Mouse (Mus musculus) heart, adult 8-10 months (tissue): Measurements from ENCODE around the gene Slc32a1. TPM values are rescaled to one million over a fixed set of nuclear protein-coding genes. Genes with fewer than 3 reads are reported as not detected.

Experiments used
- DNase-seq: peaks from one replicate; pipeline ENCODE4 v3.0.0; 2022; ENCODE audit warnings: low spot score
- total RNA-seq, 4 experiments: library from RNA; stranded (reverse); gene quantifications; 2 replicates each; pipeline ENCODE4 v1.2.4; 2022

The Slc32a1 gene
- total RNA-seq, 4 experiments from 2014 or later: not detected

DNA sequence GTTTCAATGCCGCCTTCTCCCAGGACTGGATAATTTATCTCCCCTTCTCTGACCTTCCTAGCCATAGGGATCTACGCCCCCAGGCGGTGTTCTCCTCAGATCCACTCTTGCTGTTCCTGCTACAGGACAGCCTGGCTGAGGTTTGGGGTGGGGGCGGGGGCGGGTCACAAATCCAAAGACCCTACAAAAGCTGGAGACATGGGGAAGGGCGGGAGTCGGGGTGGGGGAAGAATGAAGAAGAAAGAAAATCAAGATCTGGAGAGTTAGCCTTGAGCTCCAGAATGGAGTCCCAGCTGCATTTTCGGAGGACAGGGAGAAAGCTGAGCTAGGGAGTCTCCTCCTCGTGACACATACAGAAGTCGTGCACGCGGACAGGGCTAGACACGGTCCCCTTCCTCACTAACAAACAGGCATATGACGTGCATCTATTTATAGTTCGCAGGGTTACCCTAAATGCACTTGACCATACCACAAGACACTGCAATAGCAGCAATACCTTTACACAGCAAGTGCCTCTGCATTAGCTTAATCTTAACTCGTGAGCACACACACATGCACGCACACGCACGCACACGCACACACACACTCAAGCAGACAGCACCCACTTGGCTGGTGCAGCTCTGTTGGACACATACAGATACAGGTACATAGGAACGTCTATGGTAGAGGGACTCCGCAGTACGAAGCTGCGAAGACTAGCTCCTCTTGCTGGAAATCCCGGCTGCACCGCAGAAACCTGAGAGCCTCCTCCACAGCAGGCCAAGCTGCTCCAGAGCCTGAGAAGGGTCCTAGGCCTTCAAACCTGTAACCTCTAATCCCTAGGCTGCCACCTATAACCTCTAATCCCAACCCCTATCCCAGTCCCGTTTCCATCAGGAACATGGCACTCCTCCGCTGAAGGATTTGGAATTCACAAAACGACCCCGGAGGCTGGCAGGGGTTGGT lies 1.4 kb downstream of the Slc32a1 start:
- no peak for DNase-seq

DNA sequence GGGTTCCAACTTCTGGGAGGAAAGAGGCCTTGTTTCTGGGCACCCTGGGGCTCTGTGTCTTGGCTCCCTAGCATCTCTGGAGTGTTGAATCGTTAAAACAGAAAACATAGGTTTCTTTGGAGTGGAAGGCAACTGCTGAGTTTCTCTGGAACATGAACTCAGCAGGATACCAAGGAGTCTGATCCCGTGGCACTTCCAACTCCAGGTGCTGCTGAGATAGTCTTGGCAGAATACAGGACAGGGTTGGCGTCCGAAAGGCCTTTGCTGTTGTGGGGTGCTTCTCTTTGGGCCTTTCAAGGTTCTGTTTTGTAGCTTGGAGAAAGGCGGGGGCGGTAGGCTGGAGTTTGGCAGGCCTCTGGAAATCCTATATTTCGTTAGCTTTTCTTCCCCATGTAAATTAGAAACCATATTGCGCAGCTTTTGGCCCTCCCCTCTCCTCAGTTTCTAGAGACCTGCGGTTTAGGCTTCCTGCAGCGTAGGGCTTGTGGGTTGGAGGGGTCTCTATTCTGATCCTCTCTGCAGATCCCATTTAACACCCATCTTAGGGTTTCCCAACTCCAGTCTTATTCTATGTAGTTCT lies 2.2 kb downstream of the Slc32a1 start:
- DNase-seq: no peak

DNA sequence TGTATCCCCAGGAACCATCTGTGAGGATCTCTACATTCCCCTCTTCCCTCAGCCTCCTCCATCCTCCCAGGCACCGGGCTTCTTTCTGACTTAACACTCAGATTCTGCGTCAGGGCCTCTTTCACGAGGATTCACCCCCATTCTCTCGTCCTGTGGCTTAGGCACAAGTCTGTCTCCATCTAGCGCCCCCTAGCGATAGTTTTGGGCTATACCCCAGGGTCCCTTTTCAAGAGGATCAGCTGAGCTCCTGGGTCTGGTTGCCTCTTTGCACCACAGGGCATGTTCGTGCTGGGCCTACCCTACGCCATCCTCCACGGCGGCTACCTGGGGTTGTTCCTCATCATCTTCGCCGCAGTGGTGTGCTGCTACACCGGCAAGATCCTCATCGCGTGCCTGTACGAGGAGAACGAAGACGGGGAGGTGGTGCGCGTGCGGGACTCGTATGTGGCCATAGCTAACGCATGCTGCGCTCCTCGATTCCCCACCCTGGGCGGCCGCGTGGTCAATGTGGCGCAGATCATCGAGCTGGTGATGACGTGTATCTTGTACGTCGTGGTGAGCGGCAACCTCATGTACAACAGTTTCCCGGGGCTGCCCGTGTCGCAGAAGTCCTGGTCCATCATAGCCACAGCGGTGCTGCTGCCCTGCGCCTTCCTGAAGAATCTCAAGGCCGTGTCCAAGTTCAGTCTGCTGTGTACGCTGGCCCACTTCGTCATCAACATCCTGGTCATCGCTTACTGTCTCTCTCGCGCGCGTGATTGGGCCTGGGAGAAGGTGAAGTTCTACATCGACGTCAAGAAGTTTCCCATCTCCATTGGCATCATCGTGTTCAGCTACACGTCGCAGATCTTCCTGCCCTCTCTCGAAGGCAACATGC lies 3.2 kb downstream of the Slc32a1 start:
- DNase-seq: no peak

DNA sequence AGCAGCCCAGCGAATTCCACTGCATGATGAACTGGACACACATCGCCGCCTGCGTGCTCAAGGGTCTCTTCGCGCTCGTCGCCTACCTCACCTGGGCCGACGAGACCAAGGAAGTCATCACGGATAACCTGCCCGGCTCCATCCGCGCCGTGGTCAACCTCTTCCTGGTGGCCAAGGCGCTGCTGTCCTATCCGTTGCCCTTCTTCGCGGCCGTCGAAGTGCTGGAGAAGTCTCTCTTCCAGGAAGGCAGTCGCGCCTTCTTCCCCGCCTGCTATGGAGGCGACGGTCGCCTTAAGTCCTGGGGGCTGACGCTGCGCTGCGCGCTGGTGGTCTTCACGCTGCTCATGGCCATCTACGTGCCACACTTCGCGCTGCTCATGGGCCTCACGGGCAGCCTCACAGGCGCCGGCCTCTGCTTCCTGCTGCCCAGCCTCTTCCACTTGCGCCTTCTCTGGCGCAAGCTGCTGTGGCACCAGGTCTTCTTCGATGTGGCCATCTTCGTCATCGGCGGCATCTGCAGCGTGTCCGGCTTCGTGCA lies 3.9 kb downstream of the Slc32a1 start:
- DNase-seq: no peak

DNA sequence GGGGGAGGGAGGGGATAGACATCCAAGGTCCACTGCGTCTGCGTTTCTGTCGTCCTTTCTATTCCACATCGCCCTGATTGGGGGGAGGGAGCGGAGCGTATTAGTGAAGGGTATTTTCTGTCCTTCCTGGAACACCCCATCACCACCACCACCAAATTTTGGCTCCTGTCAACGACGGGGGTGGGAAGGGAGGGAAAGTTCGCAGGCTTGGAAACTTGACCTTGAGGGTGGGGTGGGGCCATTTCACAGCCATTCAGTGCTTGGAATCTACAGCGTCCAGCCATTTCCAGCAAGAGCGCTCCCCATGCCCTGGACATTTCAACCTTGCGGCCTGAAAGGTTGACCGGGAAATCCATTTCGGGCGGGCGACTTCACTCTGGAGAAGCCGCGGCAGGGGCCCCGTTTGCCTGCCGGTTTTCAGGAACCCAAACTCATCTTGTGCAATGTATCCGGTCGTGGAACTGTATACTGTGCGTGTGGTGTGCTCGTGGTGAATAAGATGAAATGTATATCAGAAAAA lies 4.7 kb downstream of the Slc32a1 start:
- no peak for DNase-seq

DNA sequence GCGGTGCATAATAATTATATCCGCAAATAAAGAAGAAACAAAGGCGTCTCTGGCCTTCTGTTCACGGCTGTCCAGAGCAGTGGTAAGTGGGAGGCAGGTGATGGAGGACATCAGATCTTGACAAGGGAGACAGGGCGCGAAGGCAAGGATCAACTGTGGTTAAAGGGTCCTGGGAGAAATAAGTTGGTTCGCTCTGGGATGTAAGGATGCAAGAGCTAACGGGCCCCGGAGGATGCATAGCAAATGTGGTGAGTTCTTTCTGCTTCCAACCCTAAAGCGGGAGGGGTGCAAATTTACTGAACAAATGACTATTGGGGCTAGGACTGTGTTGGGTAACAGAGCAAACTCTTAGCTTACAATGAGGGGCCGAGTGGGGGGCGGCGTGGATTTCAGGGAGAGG lies 5.1 kb downstream of the Slc32a1 start:
- DNase-seq: no peak

DNA sequence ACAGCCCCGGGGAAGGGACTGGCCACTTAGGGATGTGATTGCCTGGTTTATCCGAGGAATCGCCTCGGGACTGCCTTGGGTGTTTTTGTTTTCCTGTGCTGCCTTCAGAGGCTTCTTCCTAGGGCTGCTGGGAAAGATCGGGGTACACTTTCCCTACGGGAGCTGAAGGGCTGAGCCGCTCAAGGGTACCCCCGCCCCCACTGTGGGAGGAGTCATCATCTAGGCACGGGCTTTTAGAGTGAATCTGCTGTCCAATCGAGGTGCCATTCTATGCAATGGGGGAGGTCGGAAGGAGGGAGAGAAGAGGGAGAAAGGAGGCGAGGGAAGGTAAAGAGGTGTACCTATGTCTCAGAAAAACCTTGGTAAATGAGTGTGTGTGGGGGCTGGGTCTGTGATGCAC lies 5.7 kb downstream of the Slc32a1 start:
- no peak for DNase-seq

DNA sequence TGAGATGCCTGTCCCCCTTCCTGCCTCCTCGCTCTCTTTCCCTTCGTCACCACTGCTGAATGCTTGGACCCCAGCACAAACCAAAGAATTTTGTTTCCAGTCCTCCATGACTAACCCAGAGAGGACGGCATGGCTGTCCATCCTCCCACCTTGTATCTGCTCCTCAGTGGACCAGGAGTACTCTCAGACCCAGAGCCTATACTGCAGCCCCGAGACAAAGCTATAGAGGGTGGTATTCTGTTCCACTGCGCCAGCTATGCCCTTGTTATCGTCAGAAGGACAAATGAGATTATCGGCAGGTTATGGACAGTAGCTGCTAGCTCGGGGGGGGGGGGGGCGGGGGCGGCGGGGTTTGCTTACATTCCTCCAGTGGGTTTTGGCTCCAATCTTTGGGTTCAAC lies 6.2 kb downstream of the Slc32a1 start:
- no peak for DNase-seq

DNA sequence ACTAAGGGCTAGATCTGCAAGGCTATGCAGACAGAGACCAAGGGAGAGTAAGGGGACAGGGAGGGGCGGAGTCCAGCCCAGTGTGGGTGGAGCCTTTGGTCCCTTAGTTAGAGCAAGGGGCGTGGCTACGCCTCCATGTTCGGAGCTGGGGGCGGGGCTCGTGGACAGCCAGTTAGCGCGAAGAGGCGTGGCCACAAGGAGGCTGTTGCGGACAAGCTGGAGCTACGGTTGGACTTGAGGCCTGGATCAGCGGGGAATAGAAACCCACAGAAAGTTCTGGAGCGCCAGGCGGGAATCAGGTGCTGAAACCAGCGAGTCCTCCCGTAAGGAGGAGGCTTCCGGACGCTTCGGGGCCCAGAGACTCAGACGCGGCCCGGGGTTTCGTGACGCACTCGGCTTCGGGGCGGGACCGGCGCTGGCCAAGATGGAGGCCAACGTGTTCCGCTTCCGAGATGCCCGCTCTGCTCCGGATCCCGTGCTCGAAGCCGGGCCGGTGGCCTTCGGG lies 14.2 kb downstream of the Slc32a1 start, which contains the start of gene Actr5:
Gene Actr5 (plus strand): TSS at position 171 of the 505 bp plus-strand sequence.
- DNase-seq: peak; percentile 94

DNA sequence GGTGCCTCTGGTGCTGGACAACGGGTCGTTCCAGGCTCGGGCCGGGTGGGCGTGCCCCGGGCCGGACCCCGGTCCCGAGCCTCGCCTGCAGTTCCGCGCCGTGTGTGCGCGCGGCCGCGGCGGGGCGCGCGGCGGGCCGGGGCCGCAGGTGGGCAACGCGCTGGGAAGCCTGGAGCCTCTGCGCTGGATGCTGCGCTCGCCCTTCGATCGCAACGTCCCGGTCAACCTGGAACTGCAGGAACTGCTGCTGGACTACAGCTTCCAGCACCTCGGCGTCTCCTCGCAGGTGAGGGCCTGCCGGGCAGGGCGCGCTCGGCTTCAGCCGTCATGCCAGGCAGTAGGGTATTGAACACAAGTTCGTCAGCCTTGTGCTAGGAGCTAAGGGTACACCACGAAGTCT lies 14.7 kb downstream of the Slc32a1 start:
- no peak for DNase-seq

DNA sequence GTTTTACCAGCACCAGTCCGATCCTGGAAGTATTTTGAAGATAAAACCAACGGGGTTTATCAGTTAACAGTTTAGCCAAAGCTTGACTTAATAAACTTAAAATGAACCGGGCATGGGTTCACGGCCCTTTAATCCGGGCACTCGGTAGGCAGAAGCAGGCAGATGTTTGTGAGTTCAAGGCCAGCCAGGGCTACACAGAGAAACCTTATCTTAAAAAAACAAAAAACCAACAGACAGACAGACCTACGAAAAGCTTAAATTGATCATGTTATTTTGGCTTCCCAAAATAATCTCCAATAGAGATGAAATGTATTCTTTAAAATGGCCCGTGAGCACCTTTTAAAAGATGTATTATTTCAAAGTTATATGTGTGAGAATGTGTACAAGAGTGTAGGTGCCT lies 15.1 kb downstream of the Slc32a1 start:
- no peak for DNase-seq

DNA sequence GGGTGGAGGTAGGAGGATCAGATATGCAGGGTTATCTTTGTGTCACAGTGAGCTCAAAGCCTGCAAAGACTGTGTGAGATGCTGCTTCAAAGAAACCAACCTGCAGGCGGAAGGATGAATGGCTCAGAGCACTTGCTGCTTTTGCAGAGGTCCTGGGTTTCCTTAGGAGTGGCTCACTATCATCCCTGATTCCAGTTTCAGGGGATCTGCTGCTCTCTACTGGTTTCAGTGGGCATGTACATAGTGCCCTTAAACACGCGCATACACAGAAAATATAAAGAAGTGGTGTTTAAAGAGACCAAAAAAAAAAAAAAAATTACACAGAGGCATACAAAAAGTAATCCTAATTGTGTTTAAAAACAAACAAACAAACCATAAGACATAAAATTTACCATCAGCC lies 18.3 kb downstream of the Slc32a1 start:
- no peak for DNase-seq

DNA sequence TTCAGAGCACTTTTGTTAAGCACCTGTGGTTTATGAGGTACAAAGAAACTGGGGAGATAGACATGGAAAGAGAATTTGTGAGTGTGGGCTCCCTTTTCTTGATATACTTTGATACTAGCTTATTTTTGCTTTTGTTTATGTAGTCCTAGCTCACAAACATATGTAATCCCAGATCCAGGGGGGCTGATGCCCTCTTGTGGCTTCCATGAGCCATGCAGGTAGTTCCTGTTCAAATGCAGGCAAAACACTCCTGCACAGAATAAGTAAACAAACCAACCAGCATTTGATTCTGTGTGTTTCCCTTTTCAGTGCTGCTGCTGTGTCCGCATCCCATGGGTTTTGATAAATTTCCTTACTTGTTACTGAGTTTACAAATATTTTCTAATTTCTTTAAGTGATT lies 18.8 kb downstream of the Slc32a1 start:
- DNase-seq: no peak

DNA sequence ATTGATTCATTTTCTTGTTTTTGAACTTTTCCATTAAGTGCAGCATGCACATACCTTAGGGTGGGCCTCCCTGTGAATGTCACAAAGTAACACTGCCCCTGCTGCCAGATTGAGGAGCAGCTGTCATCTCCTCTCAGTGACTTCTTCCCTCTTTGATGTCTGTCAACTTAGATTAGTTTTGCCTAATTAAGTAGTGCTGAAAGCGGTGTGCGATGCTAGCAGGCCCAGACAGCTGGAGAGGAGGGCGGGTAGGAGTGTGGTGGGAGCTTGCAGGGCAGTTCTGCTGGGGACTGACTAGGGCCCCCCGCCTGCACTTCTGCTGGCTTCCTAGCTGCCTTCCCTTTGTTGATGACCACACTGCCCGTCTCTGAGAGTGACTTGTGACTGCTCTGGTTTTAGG lies 21.3 kb downstream of the Slc32a1 start:
- no peak for DNase-seq

DNA sequence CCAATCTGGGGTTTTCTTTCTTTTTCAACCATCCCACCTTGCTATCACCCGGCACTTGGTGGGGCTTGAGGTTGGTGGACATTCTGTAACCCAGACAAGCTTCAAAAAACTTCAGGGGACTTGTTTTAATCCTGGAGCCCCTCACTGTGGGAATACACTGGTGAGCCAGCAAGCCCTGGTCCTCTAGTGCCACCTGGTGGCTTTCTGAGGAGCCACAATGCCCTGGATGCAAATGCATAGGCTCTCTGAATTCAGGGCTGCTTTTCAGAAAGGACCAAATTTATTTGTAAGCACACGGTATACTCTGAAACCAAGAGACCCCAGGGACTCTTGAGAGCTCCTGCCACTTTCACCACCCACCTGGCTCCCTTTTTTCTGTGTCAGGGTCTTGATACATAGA lies 31.3 kb downstream of the Slc32a1 start:
- peak; percentile 53 for DNase-seq

DNA sequence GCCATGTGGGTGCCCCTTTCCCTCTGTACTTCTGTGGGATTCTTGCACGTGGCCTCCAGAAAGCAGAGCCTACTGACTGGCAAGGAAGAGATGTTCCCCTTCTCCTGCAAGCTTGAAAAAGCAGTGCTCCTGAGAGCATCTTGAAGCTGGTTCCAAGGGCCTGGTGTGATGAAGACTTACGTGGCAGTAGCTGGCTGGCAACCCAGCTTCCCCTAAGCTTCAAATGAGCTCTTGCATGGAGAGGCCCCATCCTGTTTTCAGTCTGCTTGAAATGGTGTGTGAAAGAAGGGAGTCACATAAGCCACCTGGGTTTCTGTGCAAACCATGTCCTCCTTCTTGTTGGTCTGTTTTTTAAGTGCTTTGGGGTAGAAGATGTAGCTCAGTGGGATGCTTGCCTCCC lies 32.0 kb downstream of the Slc32a1 start:
- no peak for DNase-seq

DNA sequence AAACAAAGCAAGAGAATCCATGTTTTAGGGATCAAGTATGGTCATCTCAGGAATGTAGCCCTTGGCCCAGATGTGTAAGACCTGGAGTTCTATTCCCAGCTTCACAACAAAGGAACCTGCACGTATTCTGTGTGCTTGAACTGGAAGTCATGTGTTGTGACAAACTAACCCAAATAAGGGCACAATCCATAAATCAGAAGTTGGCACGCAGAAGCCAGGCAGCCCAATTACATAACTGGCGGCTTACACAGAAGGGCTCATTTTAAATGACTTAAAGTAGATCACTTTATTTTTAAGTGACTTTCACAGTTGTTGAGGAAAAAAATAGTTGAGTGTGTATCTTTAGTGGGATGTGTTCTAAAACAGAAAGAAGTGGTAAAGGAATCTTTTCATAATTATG lies 33.2 kb downstream of the Slc32a1 start:
- DNase-seq: no peak

DNA sequence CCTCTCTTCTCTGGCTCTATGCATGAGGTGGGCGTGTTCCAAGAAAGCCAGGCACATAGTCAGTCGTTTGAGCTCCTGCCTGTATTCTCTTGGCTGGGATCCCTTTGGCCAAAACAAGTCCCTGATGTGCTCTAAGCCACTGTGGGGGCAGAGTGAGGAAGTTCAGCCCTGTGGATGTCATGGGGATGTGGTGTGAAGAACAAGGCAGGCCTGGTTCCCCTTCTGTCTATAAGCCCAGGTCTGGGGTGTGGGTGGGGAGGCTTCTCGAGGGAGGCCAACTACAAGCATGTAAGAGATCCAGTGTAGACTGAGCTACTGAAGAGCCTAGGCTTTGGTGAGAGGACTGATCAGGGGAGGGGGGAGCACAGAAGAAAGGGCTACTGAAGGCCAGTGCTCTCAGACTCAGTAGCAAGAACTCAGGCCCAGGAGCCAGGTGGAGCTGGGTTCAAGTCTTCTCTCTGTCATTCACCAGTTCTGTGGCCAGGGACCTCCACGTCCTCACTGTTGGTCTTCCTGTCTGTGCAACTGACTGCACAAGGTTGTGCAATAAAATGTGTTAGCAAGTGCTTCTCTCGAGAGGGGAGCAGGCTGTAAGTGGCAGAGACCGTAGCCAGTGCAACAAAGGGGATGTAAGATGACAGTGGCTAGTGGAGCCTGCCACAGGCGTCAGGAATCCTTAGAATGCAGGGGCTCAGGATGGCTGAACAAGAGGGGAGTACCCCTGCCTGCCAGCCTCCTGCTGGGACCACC lies 40.8 kb downstream of the Slc32a1 start:
- DNase-seq: no peak

DNA sequence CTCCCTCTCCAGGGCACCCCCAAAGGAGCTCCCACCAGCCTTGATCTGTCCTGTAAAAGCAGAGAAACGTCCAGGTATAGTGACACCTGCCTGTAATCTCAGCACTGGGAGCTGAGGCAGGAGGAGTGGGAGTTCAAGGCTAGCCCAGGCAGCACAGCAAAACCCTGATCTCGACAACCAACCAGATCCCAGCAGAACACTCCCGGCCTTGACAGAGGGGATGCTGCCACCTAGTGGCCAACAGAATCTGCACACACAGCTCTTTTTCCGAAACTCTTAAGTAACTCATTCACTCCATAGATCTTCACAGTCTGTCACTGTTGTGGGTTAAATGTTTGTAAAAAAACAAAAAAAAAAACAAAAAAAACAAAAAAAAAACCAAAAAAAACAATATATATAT lies 42.4 kb downstream of the Slc32a1 start:
- peak; percentile 58 for DNase-seq

DNA sequence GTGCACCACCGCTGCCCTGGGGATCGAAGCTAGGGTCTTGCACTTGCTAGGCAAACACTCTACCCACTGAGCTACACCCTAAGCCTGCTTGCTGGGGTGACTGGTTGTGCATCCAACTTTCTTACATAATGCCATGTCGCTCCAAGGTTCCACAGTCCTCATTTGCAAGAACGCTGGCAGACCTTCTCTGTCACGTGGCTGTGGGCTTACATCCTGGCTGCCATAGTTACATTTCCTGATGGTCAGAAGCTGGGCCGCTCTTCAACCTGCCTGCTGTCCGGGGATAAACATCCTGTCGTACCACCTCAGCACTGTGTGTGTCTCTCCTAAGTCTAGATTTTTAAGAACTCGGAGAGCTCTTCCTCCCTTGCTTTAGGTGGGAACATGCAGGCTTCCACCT lies 44.1 kb downstream of the Slc32a1 start:
- peak; percentile 49 for DNase-seq

DNA sequence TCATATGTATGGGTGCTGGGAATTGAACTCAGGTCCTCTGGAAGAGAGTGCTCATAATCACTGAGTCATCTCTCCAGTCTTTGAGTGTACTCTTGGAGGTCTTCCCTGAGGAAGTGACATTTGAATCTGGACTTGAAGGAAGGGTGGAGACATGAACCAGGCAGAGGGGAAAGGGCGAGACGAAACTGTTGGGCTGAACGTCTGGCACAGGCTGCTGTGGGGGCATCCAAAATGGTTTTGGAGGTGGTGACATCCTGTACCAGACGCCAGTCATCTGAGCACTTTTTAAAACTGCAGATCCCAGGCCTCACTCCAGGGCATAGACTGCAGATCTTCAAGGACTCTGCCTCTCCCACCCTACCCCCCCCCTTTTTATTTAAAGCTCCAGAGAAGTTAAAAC lies 45.2 kb downstream of the Slc32a1 start:
- no peak for DNase-seq
